Mouse (Mus musculus) lung, postnatal 0 days (tissue): ENCODE results near the gene Itgae.

ENCODE experiments used
- CTCF ChIP-seq: IDR thresholded peaks from 2 replicates; pipeline ENCODE4 v1.5.1; 2016; ENCODE audit warnings: antibody characterized with exemption, mild to moderate bottlenecking
- EP300 ChIP-seq: IDR thresholded peaks from 2 replicates; pipeline ENCODE4 v1.6.1; 2016; ENCODE audit warnings: antibody characterized with exemption, mild to moderate bottlenecking, control low read depth

DNA sequence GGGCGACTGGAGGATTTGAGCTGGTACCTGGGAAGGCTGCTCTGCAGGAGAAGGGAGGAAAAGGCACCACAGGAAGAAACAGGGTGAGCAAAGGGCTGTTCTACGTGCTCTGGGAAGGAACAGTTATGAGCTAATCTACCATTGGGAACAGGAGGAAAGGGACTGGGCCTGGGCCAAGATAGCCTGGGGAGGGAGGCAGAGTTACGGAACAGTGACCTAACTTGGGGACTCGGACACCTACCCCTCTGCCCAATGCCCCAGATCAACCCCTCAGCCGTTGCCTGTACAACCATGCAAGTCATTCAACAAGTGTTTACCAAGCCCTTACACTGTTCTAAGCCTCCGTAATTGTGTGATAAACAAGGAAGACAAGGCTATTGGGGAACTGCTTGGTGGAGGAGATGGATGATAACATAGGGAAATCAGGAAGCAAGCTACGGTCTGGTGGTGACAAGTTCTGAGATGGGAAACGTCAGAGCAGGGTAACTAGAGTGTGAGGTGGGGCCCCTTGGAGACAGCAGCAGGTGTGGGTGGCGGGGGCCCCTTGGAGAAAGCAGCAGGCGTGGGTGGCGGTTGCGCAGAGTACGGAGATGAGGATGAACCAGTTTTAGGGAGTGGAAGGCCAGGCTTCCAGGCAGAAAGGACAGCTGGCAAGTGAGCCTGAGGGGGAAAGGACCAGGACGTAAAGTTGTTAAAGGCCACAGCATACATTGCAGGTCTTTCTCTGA lies 18.7 kb downstream of the Itgae start:
- TF ChIP-seq CTCF (no peak), EP300 (no peak)
